Mouse (Mus musculus) yolk sac, embryonic 10.5 days (tissue): ENCODE data around the gene Lcp2.

Experiments used
- DNase-seq: peaks from one replicate; pipeline ENCODE4 v3.0.0-alpha.2; 2017; ENCODE audit warnings: low spot score

The Lcp2 gene

DNA sequence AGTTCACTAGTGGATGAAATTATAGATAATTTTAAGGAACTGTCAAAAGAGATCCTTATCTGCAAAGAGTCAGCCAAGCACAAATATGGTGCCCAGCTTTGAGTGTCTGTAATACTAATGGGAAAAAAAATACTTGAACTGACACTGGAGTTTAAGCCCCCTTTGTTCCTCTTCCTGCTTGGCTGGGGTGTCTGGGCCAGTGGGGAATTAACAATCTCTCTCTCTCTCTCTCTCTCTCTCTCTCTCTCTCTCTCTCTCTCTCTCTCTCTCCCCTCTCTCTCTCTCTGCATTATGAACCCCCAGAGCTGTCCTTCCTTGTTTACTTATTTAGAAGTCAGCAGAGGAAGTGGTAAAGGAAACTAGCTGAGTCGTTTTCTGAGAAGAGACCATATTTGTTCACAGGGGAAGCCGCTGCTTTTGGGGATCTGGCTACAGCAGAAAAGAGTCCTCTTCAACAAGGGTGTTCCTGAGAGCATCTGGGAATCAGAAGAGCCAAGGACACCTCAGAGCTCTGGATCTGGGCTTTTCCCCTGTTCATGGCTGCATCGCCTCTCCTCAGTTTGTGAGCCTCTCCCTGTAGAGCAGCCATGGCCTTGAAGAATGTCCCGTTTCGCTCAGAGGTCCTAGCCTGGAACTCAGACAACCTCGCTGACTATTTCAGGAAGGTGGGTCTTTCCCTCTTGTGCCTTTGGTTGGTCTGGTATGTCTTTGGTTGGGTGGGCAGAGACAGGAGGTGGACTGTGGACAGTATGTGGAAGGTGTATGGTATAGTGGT is at the start of gene Lcp2:
Gene Lcp2 (plus strand): TSS at position 154 of the 775 bp plus-strand sequence.
- no peak for DNase-seq

DNA sequence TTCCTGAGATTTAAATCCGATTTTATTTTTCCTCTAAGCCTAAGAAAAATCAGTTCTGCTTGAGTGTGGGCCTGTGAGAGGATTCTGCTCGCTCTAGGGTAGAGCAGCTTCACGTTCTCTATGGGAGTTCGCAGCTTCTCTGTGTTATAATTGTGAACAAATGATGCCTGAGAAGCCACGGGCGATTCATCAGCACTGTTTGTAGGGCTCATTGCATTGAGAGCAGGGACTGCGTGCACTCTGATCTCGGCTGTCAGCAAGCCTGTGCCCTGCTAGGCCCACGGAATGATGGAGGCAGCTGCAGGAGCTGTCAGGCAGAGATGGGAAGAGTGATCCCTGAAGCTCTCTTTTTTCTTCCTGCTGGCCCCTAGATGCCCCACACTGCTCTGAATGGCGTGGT is 48.5 kb upstream of the Lcp2 start:
- no peak for DNase-seq

DNA sequence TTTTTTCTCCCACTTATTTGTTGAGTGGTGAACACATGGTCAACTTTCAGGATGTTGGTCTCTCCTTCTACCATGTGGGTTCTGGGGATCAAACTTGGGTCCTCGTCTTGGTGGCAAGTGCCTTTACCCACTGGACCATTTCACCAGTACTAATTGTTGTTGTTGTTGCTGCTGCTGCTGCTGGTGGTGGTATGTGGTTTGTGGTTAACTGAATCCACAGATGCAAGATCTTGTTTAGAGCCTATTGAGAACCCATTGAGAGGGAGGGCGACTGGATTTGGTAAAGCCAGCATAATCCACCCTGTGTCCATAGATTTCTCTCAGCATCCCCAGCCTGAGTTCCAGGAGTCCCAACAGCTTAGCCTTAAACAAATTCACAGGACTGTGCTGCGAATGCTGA is 46.3 kb upstream of the Lcp2 start:
- DNase-seq = no peak

DNA sequence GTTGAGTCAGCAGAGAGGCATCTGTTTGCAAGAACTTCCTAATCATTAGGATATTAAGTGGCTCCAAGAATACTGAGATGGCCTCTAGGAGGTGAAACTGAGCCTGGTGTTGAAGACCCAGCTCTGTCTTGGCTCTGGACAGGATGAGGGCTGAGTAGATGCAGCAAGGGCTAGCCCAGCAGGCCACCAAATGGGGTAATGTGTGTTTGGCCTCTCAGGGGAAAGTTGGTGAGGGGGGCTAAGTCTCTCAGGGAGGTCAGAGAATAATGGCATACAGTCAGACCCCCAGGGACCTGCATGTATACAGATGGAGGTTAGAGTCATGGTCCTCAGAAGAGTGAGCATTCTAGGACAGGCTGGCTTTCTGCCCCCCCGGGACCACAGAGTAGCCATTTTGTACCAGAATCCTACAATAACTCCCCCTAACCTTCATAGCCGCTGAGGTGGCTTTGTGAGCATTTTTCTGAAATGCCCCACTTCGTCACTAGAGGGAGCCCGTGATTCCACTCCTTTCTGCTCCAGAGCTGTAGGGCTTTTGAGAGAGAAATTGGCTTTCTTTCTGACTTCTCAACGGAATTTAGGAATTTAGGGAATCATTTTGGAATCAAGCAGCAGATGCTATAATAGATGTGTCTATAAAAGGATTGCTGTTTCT is 44.7 kb upstream of the Lcp2 start:
- no peak for DNase-seq

DNA sequence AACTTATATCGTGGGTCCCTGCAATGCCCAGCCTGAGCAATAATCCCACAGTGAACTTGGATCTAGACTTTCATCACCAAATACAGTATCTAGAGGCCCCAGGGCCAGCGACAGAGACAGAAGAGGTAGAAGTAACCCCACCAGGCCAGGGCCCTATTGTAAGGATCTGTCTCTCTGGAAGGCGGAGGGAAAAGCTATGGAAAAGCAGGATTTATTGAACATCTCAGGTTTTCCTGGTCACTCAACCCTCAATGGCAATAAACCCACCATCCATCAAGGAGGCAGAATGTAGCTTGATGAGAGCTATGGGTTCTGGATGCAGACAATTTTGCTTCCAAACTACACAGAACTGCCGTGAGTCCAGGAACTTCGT is 44.1 kb upstream of the Lcp2 start:
- no peak for DNase-seq

GRCm38 (mm10) chr11:34007616-34008015 is 39.1 kb upstream of the Lcp2 start:
- no peak for DNase-seq

DNA sequence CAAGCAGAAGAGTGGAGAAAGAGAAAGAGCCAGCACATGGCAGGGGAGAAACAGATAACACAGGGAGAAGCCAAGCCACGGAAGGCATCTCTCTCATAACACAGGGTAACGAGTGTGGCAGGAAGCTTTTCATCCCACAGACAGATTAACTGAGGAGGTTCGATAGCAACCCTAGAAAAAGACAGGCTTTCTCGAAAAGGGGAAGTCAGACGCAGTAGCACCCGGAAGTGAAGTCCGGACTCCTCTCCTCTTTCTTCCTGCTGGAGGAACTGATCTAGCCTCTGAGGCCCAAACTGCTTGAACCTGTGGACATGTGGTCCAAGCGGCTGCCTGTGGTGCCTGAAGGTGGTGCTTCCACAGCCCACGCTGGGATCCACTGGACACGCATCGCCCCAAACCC is 38.5 kb upstream of the Lcp2 start:
- no peak for DNase-seq

DNA sequence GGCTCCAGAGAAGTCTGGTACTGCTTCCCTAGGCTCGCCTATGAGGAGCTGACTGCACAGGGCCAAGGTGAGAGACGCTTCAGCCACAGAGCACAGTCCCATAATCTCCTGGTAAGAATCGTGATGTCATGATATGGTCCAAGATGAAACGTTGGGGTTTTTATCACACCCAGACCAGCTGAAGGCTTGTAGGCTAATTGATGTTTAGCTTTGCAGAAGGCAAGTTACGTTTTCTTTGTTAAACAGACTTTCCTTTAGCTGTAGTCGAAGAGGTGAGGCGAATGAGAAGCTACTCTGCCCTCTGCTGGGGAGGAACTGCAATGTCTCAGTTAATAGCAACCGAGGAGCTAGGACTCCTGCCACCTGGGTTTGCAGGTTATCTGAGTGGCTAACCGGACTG is 38.0 kb upstream of the Lcp2 start:
- DNase-seq = peak; percentile 17

DNA sequence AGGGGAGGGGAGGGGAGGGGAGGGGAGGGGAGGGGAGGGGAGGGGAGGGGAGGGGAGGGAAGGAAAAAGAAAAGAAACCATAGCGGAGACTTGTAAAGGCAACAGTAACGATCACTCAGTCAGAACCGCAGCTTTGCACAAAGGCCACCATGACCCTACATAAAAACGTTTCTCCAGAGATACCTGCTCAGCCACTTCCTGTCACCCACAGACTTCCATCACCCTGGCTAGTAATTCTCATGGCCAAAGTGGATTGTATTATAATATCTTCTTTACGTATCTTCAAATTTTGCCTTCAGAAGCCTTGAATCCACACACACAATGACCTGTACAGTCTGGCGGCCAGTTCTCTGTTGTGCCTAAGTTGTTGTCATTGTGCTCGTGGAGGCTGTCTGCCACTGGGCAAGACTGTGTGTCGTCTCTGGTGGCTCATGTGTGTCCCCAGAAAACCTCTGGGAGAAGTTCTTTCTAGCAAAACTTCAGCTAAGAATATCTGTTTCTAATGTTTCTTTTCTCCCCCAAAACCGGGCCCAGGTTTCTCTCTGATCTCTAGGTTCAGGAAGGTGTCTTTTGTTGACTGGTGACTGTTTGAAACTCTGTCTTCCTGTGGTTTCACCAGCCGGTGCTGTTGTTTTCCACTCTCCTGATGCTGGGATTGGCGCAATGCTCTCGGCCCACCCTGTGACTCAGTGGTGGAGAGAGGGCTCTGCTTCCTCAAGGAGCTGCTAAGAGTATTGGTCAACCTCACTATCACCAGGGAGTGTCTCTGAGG is 37.2 kb upstream of the Lcp2 start:
- DNase-seq = no peak

- no peak for DNase-seq
These were observed 36.4 kb upstream of the Lcp2 start for GRCm38 (mm10) chr11:34010133-34010858.

DNA sequence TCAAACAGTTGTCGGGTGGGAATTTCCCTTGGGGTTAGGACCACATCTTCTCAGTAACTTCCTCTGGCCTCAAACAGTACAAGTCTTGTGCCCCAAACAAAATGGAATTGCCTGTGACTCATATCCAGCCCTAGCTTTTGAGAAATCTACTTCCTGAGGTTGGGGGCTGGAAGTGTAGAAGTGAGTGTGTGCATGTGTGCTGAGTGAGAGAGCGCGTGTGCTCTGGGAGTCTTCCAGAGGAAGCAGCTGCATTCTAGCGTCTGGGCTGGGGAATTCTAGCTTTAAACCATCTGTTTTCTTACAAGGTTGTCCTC is 35.9 kb upstream of the Lcp2 start:
- peak; percentile 6 for DNase-seq

DNA sequence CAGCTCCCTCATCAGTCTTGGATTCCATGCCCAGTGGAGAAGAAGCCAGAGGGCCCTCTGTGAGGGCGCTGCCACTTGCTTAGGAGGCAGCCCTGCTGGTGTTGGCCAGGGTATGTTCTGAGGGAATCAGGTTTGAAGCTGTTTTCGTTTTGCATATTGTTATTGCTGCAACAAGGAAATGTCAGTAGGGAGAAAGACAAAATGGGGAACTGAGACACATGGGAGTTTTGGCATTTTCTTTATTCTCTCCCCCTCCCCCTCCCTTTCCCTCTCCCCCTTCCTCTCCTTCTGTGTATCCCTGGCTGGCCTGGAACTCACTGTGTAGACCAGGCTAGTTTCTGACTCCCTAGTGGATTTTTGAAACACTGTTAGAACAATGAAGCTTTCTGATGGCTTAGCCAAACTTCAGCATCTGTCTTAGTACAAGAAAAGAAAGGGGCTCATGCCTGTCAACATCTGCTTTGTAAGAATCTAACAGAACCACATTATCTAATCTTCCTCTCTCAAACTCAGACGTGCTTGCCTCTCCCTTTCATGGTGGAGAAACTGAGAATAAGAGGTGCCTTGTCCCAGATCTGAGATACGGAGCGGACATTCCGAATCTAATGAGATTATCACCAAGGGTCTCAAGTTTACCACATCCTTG is 34.6 kb upstream of the Lcp2 start:
- no peak for DNase-seq

- no peak for DNase-seq
These were observed 21.6 kb upstream of the Lcp2 start for GRCm38 (mm10) chr11:34025091-34025490.

GRCm38 (mm10) chr11:34029658-34030057 is 17.1 kb upstream of the Lcp2 start:
- no peak for DNase-seq

DNA sequence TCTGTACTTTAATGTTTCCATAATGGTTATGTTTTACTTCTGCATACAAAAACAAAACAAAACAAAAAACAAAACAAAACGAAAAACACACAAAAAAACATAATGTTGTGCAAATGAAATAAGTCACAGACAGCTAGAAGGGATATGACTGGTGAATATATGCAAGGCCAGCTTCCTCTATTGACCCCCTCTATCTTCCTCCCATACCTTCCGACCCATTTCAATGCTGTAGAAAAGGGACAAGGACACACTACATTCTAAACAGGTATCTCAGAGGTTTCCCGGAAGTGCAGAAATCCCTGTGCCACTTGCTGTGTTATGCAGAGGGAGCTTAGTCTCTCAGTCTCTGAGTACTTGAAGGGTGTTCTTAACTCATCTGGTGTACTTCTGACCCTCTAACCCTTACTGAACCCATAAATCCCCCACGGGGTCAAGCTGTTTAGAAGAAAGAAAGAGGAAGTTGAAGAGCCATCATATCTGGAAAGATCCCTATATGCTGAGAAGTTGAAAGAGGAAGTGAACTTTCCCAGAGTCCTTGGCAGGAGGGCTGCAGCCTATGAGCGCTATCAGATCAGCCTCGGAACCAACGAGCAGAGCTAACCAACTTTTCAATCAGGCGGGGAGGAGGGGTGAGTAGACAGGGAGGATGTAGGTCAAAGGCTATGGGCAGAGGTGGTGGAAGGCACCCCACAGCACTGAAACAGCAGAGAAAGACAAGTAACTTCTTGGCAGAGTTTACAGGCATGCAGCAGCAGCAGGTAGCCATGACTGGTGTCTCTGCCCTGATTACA is 15.5 kb upstream of the Lcp2 start:
- DNase-seq = peak; percentile 3

DNA sequence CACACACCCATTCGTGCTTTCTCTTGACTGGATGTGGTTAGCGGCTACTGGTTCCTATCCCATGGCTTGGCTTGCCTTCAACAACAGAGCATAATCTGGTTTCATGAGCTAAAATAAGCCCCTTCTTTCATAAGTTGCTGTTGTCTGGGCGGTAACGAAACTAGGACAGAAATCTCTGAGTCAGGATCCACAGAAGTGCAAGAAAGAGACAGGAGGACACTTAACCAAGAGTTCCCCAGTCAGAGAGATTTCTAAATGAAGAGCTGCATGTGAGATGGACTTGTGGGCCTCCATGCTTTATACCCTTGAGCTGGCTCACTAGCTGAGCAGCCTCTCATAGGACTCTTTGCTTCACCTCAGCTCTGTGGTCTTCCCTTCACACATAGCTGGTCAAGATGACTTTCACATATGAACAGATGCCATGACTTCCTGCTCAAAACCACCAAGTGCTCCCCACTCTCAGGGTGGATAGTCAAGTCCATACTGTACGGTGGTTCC is 12.7 kb upstream of the Lcp2 start:
- no peak for DNase-seq

DNA sequence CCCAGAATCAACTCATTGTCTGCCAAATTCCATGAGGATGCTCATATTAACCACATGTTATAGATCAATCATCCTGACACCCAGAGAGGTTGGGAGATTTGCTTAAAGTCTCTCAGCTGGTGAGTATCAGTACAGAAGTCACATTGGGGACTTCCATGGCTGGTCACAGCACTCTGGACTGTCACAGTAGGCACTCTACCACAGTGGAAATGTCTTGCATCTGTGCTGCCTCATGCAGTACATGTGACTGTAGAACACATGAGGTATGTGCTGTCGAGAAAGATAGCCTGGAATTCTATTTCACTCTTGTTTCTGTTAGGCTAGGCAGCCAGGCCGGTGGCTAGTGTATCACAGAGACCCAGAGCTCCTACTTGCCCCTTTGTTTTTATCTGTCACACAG is 11.9 kb upstream of the Lcp2 start:
- DNase-seq = no peak

DNA sequence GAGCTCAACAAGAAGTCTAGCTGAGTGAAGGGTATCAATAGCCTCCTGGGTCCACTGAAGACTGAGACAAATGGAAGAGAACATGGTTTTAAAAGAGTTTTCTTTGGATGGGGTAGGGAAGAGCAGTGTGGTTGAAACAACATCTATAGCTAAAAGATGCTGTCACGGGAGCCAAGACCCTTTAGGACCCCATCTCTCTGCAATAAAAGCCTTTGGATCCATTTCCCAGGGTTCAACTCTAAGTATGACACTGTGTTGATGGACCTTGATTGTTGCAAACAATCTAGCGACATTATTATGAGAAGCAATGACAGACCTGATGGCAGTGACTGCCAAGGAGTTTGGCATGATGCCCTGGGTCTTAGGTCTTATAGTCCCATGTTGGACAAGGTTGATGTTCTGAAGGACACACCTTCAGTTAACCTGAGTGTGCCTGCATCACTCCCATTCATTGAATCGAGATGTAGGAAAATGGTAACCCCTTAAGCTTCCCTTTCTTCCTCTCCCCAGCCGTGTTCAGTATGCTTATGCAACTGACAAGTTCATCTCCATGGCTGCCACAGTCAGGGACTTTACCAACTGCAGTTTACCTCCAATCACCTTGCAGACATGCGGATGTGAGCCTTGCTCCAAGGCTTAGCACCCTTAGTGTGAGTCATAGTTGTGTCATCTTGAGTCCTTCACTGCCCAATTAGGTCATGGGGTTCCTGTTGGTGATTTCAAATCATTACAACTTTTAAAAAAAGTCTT is 10.6 kb upstream of the Lcp2 start:
- no peak for DNase-seq

DNA sequence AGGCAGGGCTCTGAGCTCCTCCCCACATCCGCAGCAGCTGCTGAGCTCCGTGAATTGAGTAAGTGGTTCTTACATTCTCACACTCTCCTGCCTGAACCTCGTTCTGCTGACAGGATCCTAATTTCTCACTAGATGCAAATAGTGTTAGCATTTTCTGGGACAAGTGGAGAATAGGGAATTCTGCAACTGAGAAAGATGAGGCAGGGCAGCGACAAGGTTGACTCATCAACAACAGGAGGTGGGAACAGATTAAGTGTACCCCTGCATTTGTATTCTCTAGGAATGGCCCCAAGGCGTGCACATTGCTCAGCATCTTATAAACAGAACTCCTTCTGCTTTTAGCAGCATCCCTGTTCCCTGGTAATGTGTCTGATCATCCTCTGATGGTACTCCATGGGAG is 6.7 kb upstream of the Lcp2 start:
- DNase-seq = no peak

- no peak for DNase-seq
These were observed 3.9 kb upstream of the Lcp2 start for GRCm38 (mm10) chr11:34042808-34043207.
